Mouse (Mus musculus) kidney, postnatal 0 days (tissue): Measurements from ENCODE around the gene Catsper4. TPM values are rescaled to one million over a fixed set of nuclear protein-coding genes. Genes with fewer than 3 reads are reported as not detected.

Source experiments
- ATAC-seq: fragments of 200-750 bp; cut with Nextera tagmentation; replicated peaks from 2 replicates; pipeline ENCODE4 v1.8.0; 2017; ENCODE audit warnings: low read depth, moderate number of reproducible peaks, moderate TSS enrichment, moderate library complexity; ENCODE audit not compliant: low FRiP score
- DNase-seq: peaks from one replicate; pipeline ENCODE4 v3.0.0-alpha.2; 2016; ENCODE audit warnings: low spot score
- H3K27ac ChIP-seq: fragments of 300-500 bp; sonication (generic); 2 replicates; pipeline ENCODE4 v1.5.1; 2014; ENCODE audit warnings: mild to moderate bottlenecking
- H3K27me3 ChIP-seq: fragments of 300-500 bp; sonication (generic); 2 replicates; pipeline ENCODE4 v1.6.1; 2014; ENCODE audit warnings: low read length, mixed read lengths; ENCODE audit not compliant: insufficient read depth
- H3K36me3 ChIP-seq: fragments of 300-500 bp; sonication (generic); 2 replicates; pipeline ENCODE4 v1.6.1; 2014; ENCODE audit warnings: low read length, mixed read lengths; ENCODE audit not compliant: insufficient read depth
- H3K4me1 ChIP-seq: fragments of 300-500 bp; sonication (generic); replicated peaks from 2 replicates; pipeline ENCODE4 v1.6.1; 2014; ENCODE audit warnings: antibody characterized with exemption, low read length, mixed read lengths; ENCODE audit not compliant: insufficient read depth
- H3K4me2 ChIP-seq: fragments of 300-500 bp; sonication (generic); 2 replicates; pipeline ENCODE4 v1.6.1; 2014; ENCODE audit warnings: mild to moderate bottlenecking, low read length, moderate library complexity, mixed read lengths
- H3K4me3 ChIP-seq: fragments of 300-500 bp; sonication (generic); replicated peaks from 2 replicates; pipeline ENCODE4 v1.5.1; 2014; ENCODE audit warnings: low read depth, low read length
- H3K9ac ChIP-seq: fragments of 300-500 bp; sonication (generic); 2 replicates; pipeline ENCODE4 v1.6.1; 2014; ENCODE audit warnings: low read depth, low read length
- H3K9me3 ChIP-seq: fragments of 300-500 bp; sonication (generic); replicated peaks from 2 replicates; pipeline ENCODE4 v1.6.1; 2016; ENCODE audit warnings: low read length, inconsistent platforms, mixed read lengths
- CTCF ChIP-seq: IDR thresholded peaks from 2 replicates; pipeline ENCODE4 v1.5.1; 2016; ENCODE audit warnings: antibody characterized with exemption, low read depth, mild to moderate bottlenecking, moderate library complexity
- WGBS: fragments of 180-500 bp; shearing (Covaris S2); extraction: QIAGEN DNeasy Blood & Tissue Kit; methylation state at CpG from one replicate; pipeline ENCODE4 v1.1.7; 2014; 5-methylcytosine and 5-hydroxymethylcytosine counted together
- polyA plus RNA-seq: library from polyadenylated mRNA; unstranded; fragments of >200 nt; fragmentation: Nextera tagmentation; extraction: Ambion mirVana; gene quantifications from 2 replicates; pipeline ENCODE4 v1.2.1, GENCODE M21; 2015

The Catsper4 gene
- polyA plus RNA-seq, 1 experiment from 2014 or later, result 0.42 TPM

- Histone ChIP-seq H3K4me2 (peak overlapping the region; percentile 65), H3K27me3 (no peaks in the 10 kb centered on the region), H3K9me3 (no peaks in the 10 kb centered on the region), H3K4me1 (no peaks in the 10 kb centered on the region), H3K27ac (no peak overlapping the region), H3K4me3 (0 out of 2 replicates have a peak overlapping the region, but pooled peaks have one; percentile 51), H3K9ac (no peak overlapping the region), H3K36me3 (no peaks in the 10 kb centered on the region)
- TF ChIP-seq CTCF, result no peak
- no peak for ATAC-seq
- no peak for DNase-seq
- 62% methylated on average over 3 of the region's 3 CpGs for WGBS
Measured at GRCm38 (mm10) chr4:134185569-134185968, 41.6 kb downstream of the Catsper4 start.

GRCm38 (mm10) chr4:134183711-134184110, 43.5 kb downstream of the Catsper4 start:
- no peaks in the 10 kb centered on the region for H3K36me3 ChIP-seq
- TF ChIP-seq CTCF, result no peak
- no peak overlapping the region for H3K9ac ChIP-seq
- WGBS, result 81% methylated on average over 3 of the region's 3 CpGs
- H3K27me3 ChIP-seq, result no peaks in the 10 kb centered on the region
- H3K4me3 ChIP-seq, result no peak overlapping the region
- H3K4me2 ChIP-seq, result no peak overlapping the region
- H3K9me3 ChIP-seq, result no peaks in the 10 kb centered on the region
- no peak overlapping the region for H3K27ac ChIP-seq
- no peaks in the 10 kb centered on the region for H3K4me1 ChIP-seq
- ATAC-seq (no peak), DNase-seq (no peak)

GRCm38 (mm10) chr4:134181825-134182224, 45.4 kb downstream of the Catsper4 start:
- Histone ChIP-seq H3K27ac (no peak overlapping the region), H3K4me3 (no peak overlapping the region), H3K9me3 (no peaks in the 10 kb centered on the region), H3K4me2 (no peak overlapping the region), H3K9ac (no peak overlapping the region), H3K36me3 (no peaks in the 10 kb centered on the region), H3K27me3 (no peaks in the 10 kb centered on the region), H3K4me1 (no peaks in the 10 kb centered on the region)
- ATAC-seq, result no peak
- DNase-seq, result no peak
- TF ChIP-seq CTCF, result no peak

GRCm38 (mm10) chr4:134181112-134181511, 46.1 kb downstream of the Catsper4 start:
- Histone ChIP-seq H3K4me3 (no peak overlapping the region), H3K9ac (no peak overlapping the region), H3K4me1 (no peaks in the 10 kb centered on the region), H3K4me2 (no peak overlapping the region), H3K9me3 (no peaks in the 10 kb centered on the region), H3K36me3 (no peaks in the 10 kb centered on the region), H3K27me3 (no peaks in the 10 kb centered on the region), H3K27ac (no peak overlapping the region)
- ATAC-seq, result 0 out of 2 replicates have a peak, but pooled peaks have one; percentile 5
- no peak for TF ChIP-seq CTCF
- DNase-seq, result no peak
- WGBS, result 95% methylated on average over 1 of the region's 1 CpGs

GRCm38 (mm10) chr4:134172391-134172790, 54.8 kb downstream of the Catsper4 start:
- ATAC-seq (no peak), DNase-seq (no peak)
- 89% methylated on average over 3 of the region's 3 CpGs for WGBS

GRCm38 (mm10) chr4:134166906-134167305, 60.3 kb downstream of the Catsper4 start:
- WGBS, result 95% methylated on average over 3 of the region's 3 CpGs
- Histone ChIP-seq H3K9ac (no peak overlapping the region), H3K4me2 (no peak overlapping the region), H3K36me3 (peaks cover 6% of the 10 kb centered on the region; the same call in 1 of the 2 replicates), H3K4me1 (no peaks in the 10 kb centered on the region), H3K4me3 (no peak overlapping the region), H3K9me3 (no peaks in the 10 kb centered on the region), H3K27me3 (no peaks in the 10 kb centered on the region), H3K27ac (no peak overlapping the region)
- peak; percentile 39 for TF ChIP-seq CTCF
- ATAC-seq (no peak), DNase-seq (peak; percentile 9)

More at GRCm38 (mm10) chr4:134172391-134172790, 54.8 kb downstream of the Catsper4 start:
- Histone ChIP-seq H3K27me3 (no peaks in the 10 kb centered on the region), H3K36me3 (0 out of 2 replicates have a peak, but pooled peaks cover 2% of the 10 kb centered on the region), H3K4me2 (no peak overlapping the region), H3K4me1 (no peaks in the 10 kb centered on the region), H3K4me3 (no peak overlapping the region), H3K9ac (no peak overlapping the region), H3K9me3 (no peaks in the 10 kb centered on the region), H3K27ac (no peak overlapping the region)
- no peak for TF ChIP-seq CTCF
